Mouse (Mus musculus) heart, postnatal 0 days (tissue): ENCODE results near the gene Agpat2. TPM values are rescaled to one million over a fixed set of nuclear protein-coding genes. Genes with fewer than 3 reads are reported as not detected.
A peak's percentile ranks its signal among the peaks of the same experiment; 100 is the strongest.

ENCODE experiments used
- ATAC-seq: fragments of 200-750 bp; cut with Nextera tagmentation; 2 replicates; pipeline ENCODE4 v1.8.0; 2017; ENCODE audit warnings: low read depth, moderate number of reproducible peaks, moderate library complexity; ENCODE audit not compliant: insufficient read depth
- DNase-seq: peaks from one replicate; pipeline ENCODE4 v3.0.0-alpha.2; 2016; ENCODE audit warnings: low spot score
- H3K27ac ChIP-seq: fragments of 300-500 bp; sonication (generic); 2 replicates; pipeline ENCODE4 v1.5.1; 2014; ENCODE audit warnings: low read depth, mild to moderate bottlenecking
- H3K27me3 ChIP-seq: fragments of 300-500 bp; sonication (generic); 2 replicates; pipeline ENCODE4 v1.6.1; 2014; ENCODE audit warnings: low read length, mixed read lengths; ENCODE audit not compliant: control insufficient read depth, insufficient read depth
- H3K36me3 ChIP-seq: fragments of 300-500 bp; sonication (generic); replicated peaks from 2 replicates; pipeline ENCODE4 v1.6.1; 2014; ENCODE audit warnings: low read length, mixed read lengths; ENCODE audit not compliant: control insufficient read depth, insufficient read depth
- H3K4me1 ChIP-seq: fragments of 300-500 bp; sonication (generic); 2 replicates; pipeline ENCODE4 v1.6.1; 2014; ENCODE audit warnings: antibody characterized with exemption; ENCODE audit not compliant: control insufficient read depth, insufficient read depth
- H3K4me2 ChIP-seq: fragments of 300-500 bp; sonication (generic); 2 replicates; pipeline ENCODE4 v1.6.1; 2014; ENCODE audit warnings: low read depth, mild to moderate bottlenecking, low read length, moderate library complexity
- H3K4me3 ChIP-seq: fragments of 300-500 bp; sonication (generic); 2 replicates; pipeline ENCODE4 v1.5.1; 2014; ENCODE audit warnings: low read depth, low read length
- H3K9ac ChIP-seq: fragments of 300-500 bp; sonication (generic); replicated peaks from 2 replicates; pipeline ENCODE4 v1.6.1; 2014; ENCODE audit warnings: low read depth, low read length, mixed read lengths
- H3K9me3 ChIP-seq: fragments of 300-500 bp; sonication (generic); replicated peaks from 2 replicates; pipeline ENCODE4 v1.6.1; 2016; ENCODE audit warnings: low read length; ENCODE audit not compliant: control insufficient read depth
- CTCF ChIP-seq: IDR thresholded peaks from 2 replicates; pipeline ENCODE4 v1.5.1; 2016; ENCODE audit warnings: antibody characterized with exemption, control low read depth, low read depth
- EP300 ChIP-seq: IDR thresholded peaks from 2 replicates; pipeline ENCODE4 v1.6.1; 2016; ENCODE audit warnings: antibody characterized with exemption, low read depth
- WGBS: fragments of 180-500 bp; shearing (Covaris S2); extraction: QIAGEN DNeasy Blood & Tissue Kit; methylation state at CpG from one replicate; pipeline ENCODE4 v1.1.7; 2014; 5-methylcytosine and 5-hydroxymethylcytosine counted together
- polyA plus RNA-seq: library from polyadenylated mRNA; unstranded; fragments of >200 nt; fragmentation: Nextera tagmentation; extraction: Ambion mirVana; gene quantifications from 2 replicates; pipeline ENCODE4 v1.2.1, GENCODE M21; 2015
- total RNA-seq: library from RNA; depleted of rRNA; stranded (reverse); fragments of >200 nt; gene quantifications from 2 replicates; pipeline ENCODE4 v1.2.3, GENCODE M21; 2014; ENCODE audit warnings: low replicate concordance; rRNA removed

Gene Agpat2
- 41.0 and 49.3 TPM in 2 replicates for total RNA-seq
- polyA plus RNA-seq = 23.9 and 24.1 TPM in 2 replicates

GRCm38 (mm10) chr2:26603720-26604671 lies at the start of gene Agpat2:
TSS of gene Agpat2 (minus strand) at chr2:26604417.
- peak within 1 kb of the TSS; percentile 85 for H3K4me2 ChIP-seq
- H3K9me3 ChIP-seq = no peaks in the 10 kb centered on the region
- peak; percentile 80 for DNase-seq
- H3K9ac ChIP-seq = peak within 1 kb of the TSS; percentile 72
- no peak; the same call in 1 of the 2 replicates for TF ChIP-seq EP300
- peak; percentile 46 for TF ChIP-seq CTCF
- H3K36me3 ChIP-seq = no peaks in the 10 kb centered on the region
- ATAC-seq = peak; percentile 85
- H3K27me3 ChIP-seq = no peaks in the 10 kb centered on the region
- H3K27ac ChIP-seq = peak within 1 kb of the TSS; percentile 88
- H3K4me1 ChIP-seq = peaks cover 17% of the 10 kb centered on the region
- 1% methylated on average over 58 of the region's 103 CpGs for WGBS
- peak within 1 kb of the TSS; percentile 66 for H3K4me3 ChIP-seq

DNA sequence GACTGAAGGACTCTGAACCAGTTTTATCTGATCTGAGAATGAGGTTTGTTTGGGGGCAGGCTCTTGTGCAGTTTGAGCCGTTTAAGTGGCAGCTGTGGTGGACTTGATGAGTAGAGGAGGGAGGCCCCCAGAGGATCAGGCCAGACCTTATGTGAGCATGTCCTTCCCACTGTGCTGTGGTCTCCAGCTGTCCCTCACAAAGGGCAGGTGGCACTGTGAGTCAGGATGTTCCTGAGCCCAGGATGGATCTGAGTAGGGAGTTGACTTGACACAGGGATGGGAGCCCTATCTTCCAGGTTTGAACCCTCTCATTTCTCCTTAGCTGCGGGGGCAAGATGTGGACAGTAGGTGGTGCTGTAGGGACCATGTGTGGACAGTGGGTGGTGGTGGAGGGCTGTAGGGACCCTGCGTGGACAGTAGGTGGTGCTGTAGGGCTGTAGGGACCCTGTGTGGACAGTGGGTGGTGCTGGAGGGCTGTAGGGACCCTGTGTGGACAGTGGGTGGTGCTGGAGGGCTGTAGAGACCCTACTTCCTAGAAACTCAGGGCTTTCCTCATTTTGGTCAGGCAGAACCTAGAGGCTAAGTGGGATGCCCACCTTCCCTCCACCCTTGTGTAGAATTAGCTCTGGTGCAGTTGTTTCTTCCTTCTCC lies 42.6 kb upstream of the Agpat2 start:
- no peaks in the 10 kb centered on the region for H3K27me3 ChIP-seq
- H3K36me3 ChIP-seq = no peaks in the 10 kb centered on the region
- TF ChIP-seq EP300 = no peak
- TF ChIP-seq CTCF = peak; percentile 100
- DNase-seq (peak; percentile 85), ATAC-seq (peak; percentile 99)
- H3K4me2 ChIP-seq = no peak overlapping the region
- no peak overlapping the region for H3K27ac ChIP-seq
- no peak overlapping the region for H3K4me3 ChIP-seq
- H3K9me3 ChIP-seq = no peaks in the 10 kb centered on the region
- H3K9ac ChIP-seq = no peak overlapping the region
- WGBS = 11% methylated on average over 3 of the region's 3 CpGs
- H3K4me1 ChIP-seq = peaks cover 4% of the 10 kb centered on the region; the same call in 1 of the 2 replicates

- DNase-seq (no peak), ATAC-seq (no peak)
- H3K4me3 ChIP-seq = no peak overlapping the region
- H3K4me2 ChIP-seq = no peak overlapping the region
- H3K36me3 ChIP-seq = no peaks in the 10 kb centered on the region
- TF ChIP-seq CTCF (peak; percentile 46), EP300 (no peak)
- no peak overlapping the region for H3K9ac ChIP-seq
- WGBS = 53% methylated on average over 2 of the region's 2 CpGs
- no peak overlapping the region for H3K27ac ChIP-seq
- no peaks in the 10 kb centered on the region for H3K9me3 ChIP-seq
- no peaks in the 10 kb centered on the region for H3K27me3 ChIP-seq
- peaks cover 7% of the 10 kb centered on the region for H3K4me1 ChIP-seq
Measured at GRCm38 (mm10) chr2:26643942-26644341, 39.7 kb upstream of the Agpat2 start.

DNA sequence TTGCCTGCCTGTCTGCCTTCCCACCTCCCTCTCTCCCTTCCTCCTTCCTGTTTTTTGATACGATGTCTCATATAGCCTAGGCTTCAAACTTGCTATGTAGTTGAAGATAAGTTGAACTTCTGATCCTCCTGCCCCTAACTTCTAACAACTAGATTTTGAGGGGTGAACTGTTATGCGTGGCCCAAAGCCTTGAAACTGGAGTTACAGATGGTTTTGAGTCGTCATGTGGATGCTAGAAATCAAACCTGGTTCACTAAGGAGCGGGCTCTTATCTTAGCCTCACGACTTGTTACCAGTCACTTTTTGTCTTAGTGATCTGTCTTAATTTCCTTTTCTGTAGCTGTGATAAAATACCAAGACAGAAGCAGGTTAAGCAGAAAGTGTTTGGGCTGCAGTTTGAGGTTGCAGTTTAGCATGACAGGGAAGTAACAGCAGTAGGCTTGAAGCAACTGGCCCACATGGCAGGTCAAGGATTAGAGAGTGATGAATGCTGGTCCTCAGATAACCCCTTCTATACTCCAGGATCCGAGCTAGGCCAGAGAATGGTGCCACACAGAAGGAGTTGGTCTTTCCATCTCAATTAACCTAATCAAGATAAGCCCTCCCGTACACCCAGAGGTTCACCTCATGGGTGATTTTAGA lies 36.9 kb upstream of the Agpat2 start:
- no peak overlapping the region for H3K4me3 ChIP-seq
- H3K4me1 ChIP-seq = peaks cover 19% of the 10 kb centered on the region
- no peak for TF ChIP-seq CTCF
- TF ChIP-seq EP300 = no peak
- ATAC-seq (no peak), DNase-seq (no peak)
- no peaks in the 10 kb centered on the region for H3K27me3 ChIP-seq
- H3K9ac ChIP-seq = no peak overlapping the region
- H3K4me2 ChIP-seq = no peak overlapping the region
- no peak overlapping the region for H3K27ac ChIP-seq
- H3K9me3 ChIP-seq = no peaks in the 10 kb centered on the region
- H3K36me3 ChIP-seq = peaks cover 21% of the 10 kb centered on the region
- 66% methylated on average over 7 of the region's 7 CpGs for WGBS
